Mouse (Mus musculus): ENCODE data around the gene Gm10118. TPM values are rescaled to one million over a fixed set of nuclear protein-coding genes. Genes with fewer than 3 reads are reported as not detected.

The Gm10118 gene
- polyA plus RNA-seq (2014; fragmentation: Nextera tagmentation; extraction: Ambion mirVana) = 1.7 and 3.4 TPM in 2 replicates

GRCm38 (mm10) chr10:63927334-63927733, at the start of gene Gm10118:
TSS of gene Gm10118 (minus strand) at chr10:63927434.
- H3K36me3 ChIP-seq (ENCODE audit: control insufficient read depth, insufficient read depth, low read length) = no peaks in the 10 kb centered on the region
- no peak for ATAC-seq (replicated peaks; ENCODE audit: insufficient number of reproducible peaks, low FRiP score, low TSS enrichment)
- H3K9ac ChIP-seq (ENCODE audit: low read depth, low read length) = no peak within 1 kb of the TSS
- no peak within 1 kb of the TSS for H3K4me2 ChIP-seq
- H3K9me3 ChIP-seq (replicated peaks; ENCODE audit: control insufficient read depth, low read length) = no peaks in the 10 kb centered on the region
- no peak within 1 kb of the TSS for H3K27ac ChIP-seq (ENCODE audit: low read depth, low read length)
- no peak within 1 kb of the TSS for H3K4me3 ChIP-seq (ENCODE audit: low read depth, low read length)
- H3K4me1 ChIP-seq (ENCODE audit: control insufficient read depth, insufficient read depth, low read length) = no peaks in the 10 kb centered on the region
- H3K27me3 ChIP-seq (ENCODE audit: control insufficient read depth, insufficient read depth, low read length) = no peaks in the 10 kb centered on the region

GRCm38 (mm10) chr10:63972300-63972699, 45.1 kb upstream of the Gm10118 start:
- Histone ChIP-seq H3K27ac (ENCODE audit: low read depth, low read length) (no peak overlapping the region), H3K9me3 (replicated peaks; ENCODE audit: control insufficient read depth, low read length) (no peaks in the 10 kb centered on the region), H3K4me1 (ENCODE audit: control insufficient read depth, insufficient read depth, low read length) (no peaks in the 10 kb centered on the region), H3K9ac (ENCODE audit: low read depth, low read length) (no peak overlapping the region), H3K4me2 (no peak overlapping the region), H3K27me3 (ENCODE audit: control insufficient read depth, insufficient read depth, low read length) (no peaks in the 10 kb centered on the region), H3K36me3 (ENCODE audit: control insufficient read depth, insufficient read depth, low read length) (no peaks in the 10 kb centered on the region), H3K4me3 (ENCODE audit: low read depth, low read length) (no peak overlapping the region)
- ATAC-seq (replicated peaks; ENCODE audit: insufficient number of reproducible peaks, low FRiP score, low TSS enrichment) = no peak
- 82% methylated on average over 2 of the region's 2 CpGs for WGBS (ENCODE audit: insufficient replicate concordance)

GRCm38 (mm10) chr10:63954308-63954930, 27.2 kb upstream of the Gm10118 start:
- Histone ChIP-seq H3K9me3 (replicated peaks; ENCODE audit: control insufficient read depth, low read length) (no peaks in the 10 kb centered on the region), H3K36me3 (ENCODE audit: control insufficient read depth, insufficient read depth, low read length) (no peaks in the 10 kb centered on the region), H3K4me2 (no peak overlapping the region), H3K4me1 (ENCODE audit: control insufficient read depth, insufficient read depth, low read length) (peaks cover 9% of the 10 kb centered on the region), H3K27ac (ENCODE audit: low read depth, low read length) (0 out of 2 replicates have a peak overlapping the region, but pooled peaks have one; percentile 15), H3K4me3 (ENCODE audit: low read depth, low read length) (no peak overlapping the region), H3K9ac (ENCODE audit: low read depth, low read length) (no peak overlapping the region; the same call in 1 of the 2 replicates), H3K27me3 (ENCODE audit: control insufficient read depth, insufficient read depth, low read length) (no peaks in the 10 kb centered on the region)
- ATAC-seq (replicated peaks; ENCODE audit: insufficient number of reproducible peaks, low FRiP score, low TSS enrichment) = no peak
- WGBS (ENCODE audit: insufficient replicate concordance) = 6% methylated on average over 6 of the region's 7 CpGs

- Histone ChIP-seq H3K4me2 (no peak overlapping the region), H3K9ac (ENCODE audit: low read depth, low read length) (no peak overlapping the region), H3K9me3 (replicated peaks; ENCODE audit: control insufficient read depth, low read length) (no peaks in the 10 kb centered on the region), H3K27ac (ENCODE audit: low read depth, low read length) (no peak overlapping the region), H3K36me3 (ENCODE audit: control insufficient read depth, insufficient read depth, low read length) (no peaks in the 10 kb centered on the region), H3K4me1 (ENCODE audit: control insufficient read depth, insufficient read depth, low read length) (peaks cover 9% of the 10 kb centered on the region), H3K27me3 (ENCODE audit: control insufficient read depth, insufficient read depth, low read length) (no peaks in the 10 kb centered on the region), H3K4me3 (ENCODE audit: low read depth, low read length) (no peak overlapping the region)
- ATAC-seq (replicated peaks; ENCODE audit: insufficient number of reproducible peaks, low FRiP score, low TSS enrichment) = no peak
- WGBS (ENCODE audit: insufficient replicate concordance) = 54% methylated on average over 1 of the region's 1 CpGs
Measured at GRCm38 (mm10) chr10:63951481-63951880, 24.2 kb upstream of the Gm10118 start.

GRCm38 (mm10) chr10:63950867-63951266, 23.6 kb upstream of the Gm10118 start:
- Histone ChIP-seq H3K4me3 (ENCODE audit: low read depth, low read length) (no peak overlapping the region), H3K36me3 (ENCODE audit: control insufficient read depth, insufficient read depth, low read length) (no peaks in the 10 kb centered on the region), H3K9me3 (replicated peaks; ENCODE audit: control insufficient read depth, low read length) (no peaks in the 10 kb centered on the region), H3K4me2 (no peak overlapping the region), H3K9ac (ENCODE audit: low read depth, low read length) (no peak overlapping the region), H3K4me1 (ENCODE audit: control insufficient read depth, insufficient read depth, low read length) (peaks cover 9% of the 10 kb centered on the region), H3K27ac (ENCODE audit: low read depth, low read length) (no peak overlapping the region), H3K27me3 (ENCODE audit: control insufficient read depth, insufficient read depth, low read length) (no peaks in the 10 kb centered on the region)
- 35% methylated on average over 8 of the region's 8 CpGs for WGBS (ENCODE audit: insufficient replicate concordance)
- no peak for ATAC-seq (replicated peaks; ENCODE audit: insufficient number of reproducible peaks, low FRiP score, low TSS enrichment)

- no peaks in the 10 kb centered on the region for H3K36me3 ChIP-seq (ENCODE audit: control insufficient read depth, insufficient read depth, low read length)
- ATAC-seq (replicated peaks; ENCODE audit: insufficient number of reproducible peaks, low FRiP score, low TSS enrichment) = no peak
- H3K4me3 ChIP-seq (ENCODE audit: low read depth, low read length) = no peak overlapping the region
- H3K9me3 ChIP-seq (replicated peaks; ENCODE audit: control insufficient read depth, low read length) = no peaks in the 10 kb centered on the region
- H3K27me3 ChIP-seq (ENCODE audit: control insufficient read depth, insufficient read depth, low read length) = no peaks in the 10 kb centered on the region
- H3K9ac ChIP-seq (ENCODE audit: low read depth, low read length) = no peak overlapping the region
- peaks cover 9% of the 10 kb centered on the region for H3K4me1 ChIP-seq (ENCODE audit: control insufficient read depth, insufficient read depth, low read length)
- no peak overlapping the region for H3K4me2 ChIP-seq
- no peak overlapping the region for H3K27ac ChIP-seq (ENCODE audit: low read depth, low read length)
- WGBS (ENCODE audit: insufficient replicate concordance) = 71% methylated on average over 4 of the region's 4 CpGs
Measured at GRCm38 (mm10) chr10:63947266-63947665, 20.0 kb upstream of the Gm10118 start.

GRCm38 (mm10) chr10:63945534-63945933, 18.3 kb upstream of the Gm10118 start:
- 70% methylated on average over 3 of the region's 3 CpGs for WGBS (ENCODE audit: insufficient replicate concordance)
- Histone ChIP-seq H3K4me2 (no peak overlapping the region), H3K9me3 (replicated peaks; ENCODE audit: control insufficient read depth, low read length) (no peaks in the 10 kb centered on the region), H3K4me1 (ENCODE audit: control insufficient read depth, insufficient read depth, low read length) (peaks cover 3% of the 10 kb centered on the region), H3K27me3 (ENCODE audit: control insufficient read depth, insufficient read depth, low read length) (no peaks in the 10 kb centered on the region), H3K27ac (ENCODE audit: low read depth, low read length) (no peak overlapping the region), H3K36me3 (ENCODE audit: control insufficient read depth, insufficient read depth, low read length) (no peaks in the 10 kb centered on the region), H3K4me3 (ENCODE audit: low read depth, low read length) (no peak overlapping the region), H3K9ac (ENCODE audit: low read depth, low read length) (no peak overlapping the region)
- ATAC-seq (replicated peaks; ENCODE audit: insufficient number of reproducible peaks, low FRiP score, low TSS enrichment) = no peak

- Histone ChIP-seq H3K27ac (ENCODE audit: low read depth, low read length) (no peak overlapping the region), H3K4me3 (ENCODE audit: low read depth, low read length) (no peak overlapping the region), H3K36me3 (ENCODE audit: control insufficient read depth, insufficient read depth, low read length) (no peaks in the 10 kb centered on the region), H3K4me1 (ENCODE audit: control insufficient read depth, insufficient read depth, low read length) (no peaks in the 10 kb centered on the region), H3K9me3 (replicated peaks; ENCODE audit: control insufficient read depth, low read length) (no peaks in the 10 kb centered on the region), H3K27me3 (ENCODE audit: control insufficient read depth, insufficient read depth, low read length) (no peaks in the 10 kb centered on the region), H3K9ac (ENCODE audit: low read depth, low read length) (no peak overlapping the region), H3K4me2 (no peak overlapping the region)
- ATAC-seq (replicated peaks; ENCODE audit: insufficient number of reproducible peaks, low FRiP score, low TSS enrichment) = no peak
- 43% methylated on average over 5 of the region's 5 CpGs for WGBS (ENCODE audit: insufficient replicate concordance)
Measured at GRCm38 (mm10) chr10:63933946-63934345, 6.7 kb upstream of the Gm10118 start.

- Histone ChIP-seq H3K4me3 (ENCODE audit: low read depth, low read length) (no peak overlapping the region), H3K27ac (ENCODE audit: low read depth, low read length) (no peak overlapping the region)
- ATAC-seq (replicated peaks; ENCODE audit: insufficient number of reproducible peaks, low FRiP score, low TSS enrichment) = no peak
Measured at GRCm38 (mm10) chr10:63908878-63909277, 18.4 kb downstream of the Gm10118 start.

More at GRCm38 (mm10) chr10:63908878-63909277, 18.4 kb downstream of the Gm10118 start:
- Histone ChIP-seq H3K27me3 (ENCODE audit: control insufficient read depth, insufficient read depth, low read length) (no peaks in the 10 kb centered on the region), H3K36me3 (ENCODE audit: control insufficient read depth, insufficient read depth, low read length) (no peaks in the 10 kb centered on the region), H3K4me2 (no peak overlapping the region), H3K4me1 (ENCODE audit: control insufficient read depth, insufficient read depth, low read length) (no peaks in the 10 kb centered on the region), H3K9me3 (replicated peaks; ENCODE audit: control insufficient read depth, low read length) (no peaks in the 10 kb centered on the region), H3K9ac (ENCODE audit: low read depth, low read length) (no peak overlapping the region)
